Mouse (Mus musculus): ENCODE measurements at regions not wholly inside any gene's neighbourhood (a gene's known extent, or its start where the extent isn't known, plus 50 kb on each side); places are given as distances from the start of the nearest gene placed in this dataset.

DNA sequence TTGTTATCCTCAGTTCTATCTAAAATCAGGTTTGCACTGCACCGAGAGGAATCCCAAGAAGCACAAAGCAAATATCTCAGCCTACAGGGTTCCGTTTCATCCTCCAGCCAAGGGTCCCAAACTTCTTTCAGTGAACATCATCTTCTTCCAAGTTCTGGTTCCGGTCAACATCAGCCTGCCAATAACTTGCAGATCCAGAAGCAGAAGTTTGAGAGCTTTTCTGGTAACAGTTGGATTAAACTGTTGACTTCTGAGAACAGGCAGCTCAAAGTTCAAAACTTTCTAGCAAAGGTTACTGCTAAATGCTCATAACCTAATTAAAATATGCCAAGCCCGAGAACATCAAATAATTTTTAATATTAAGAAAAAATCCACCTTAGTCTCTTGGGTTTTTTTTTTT, 237.0 kb upstream of the Gm37988 start:
- TF ChIP-seq CTCF (IDR thresholded peaks at IDR 0.05; ENCODE audit: insufficient read depth, low read depth, low read length) (no peak), POLR2A (IDR thresholded peaks at IDR 0.05; ENCODE audit: insufficient read depth, low read depth, low read length) (no peak)
